Mouse (Mus musculus) fibroblast of lung, adult 2 months (primary cell): ENCODE data around the gene Flywch2.

Experiments
- DNase-seq: peaks from one replicate; pipeline ENCODE4 v3.0.0-alpha.2; 2011; ENCODE audit warnings: low read depth

Flywch2 gene

DNA sequence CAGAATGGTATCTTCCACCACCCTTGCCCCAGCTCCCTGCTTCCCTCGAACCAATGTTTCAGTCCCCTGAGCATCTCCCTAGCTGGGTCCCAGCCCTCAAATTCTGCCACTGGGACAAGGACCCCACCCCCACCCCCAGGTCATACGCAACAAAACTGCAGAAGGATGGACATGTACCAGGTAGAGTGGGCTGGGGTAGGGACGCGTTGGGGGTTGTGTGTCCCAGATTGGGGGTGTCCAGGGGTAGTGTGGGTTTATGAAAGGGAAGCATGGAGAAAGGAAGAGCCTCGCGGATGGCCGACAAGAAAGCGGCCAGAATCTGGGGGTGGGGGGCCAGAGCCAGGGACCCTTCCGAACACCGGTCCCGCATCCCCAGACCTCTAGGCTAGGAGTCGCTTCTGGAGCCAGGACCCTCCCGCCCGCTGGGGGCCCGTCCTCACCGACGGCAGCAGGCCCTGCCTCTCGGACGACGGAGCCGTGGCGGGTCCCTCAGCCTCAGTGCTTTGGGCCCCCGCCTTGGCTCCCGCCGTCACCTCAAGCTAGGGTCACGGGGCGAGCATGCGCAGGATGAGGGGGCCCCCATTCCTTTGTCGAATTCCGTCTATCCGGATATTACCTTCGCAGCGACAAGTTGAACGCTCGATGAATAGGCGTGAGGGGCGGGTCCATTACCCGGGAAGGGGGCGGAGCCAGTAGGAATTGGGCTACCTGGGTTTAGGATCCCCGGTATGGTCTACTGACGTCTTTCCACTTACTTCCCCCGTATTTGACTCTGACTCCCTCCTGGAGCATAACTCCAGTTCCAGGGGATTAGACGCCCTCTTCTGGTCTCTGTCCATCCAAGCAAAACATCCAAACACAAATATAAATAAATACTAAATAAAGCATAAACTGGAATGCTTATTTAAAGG, at the start of gene Flywch2:
Gene Flywch2, minus strand, starts transcription at position 521 of the 911 bp plus-strand sequence.
- DNase-seq = no peak

DNA sequence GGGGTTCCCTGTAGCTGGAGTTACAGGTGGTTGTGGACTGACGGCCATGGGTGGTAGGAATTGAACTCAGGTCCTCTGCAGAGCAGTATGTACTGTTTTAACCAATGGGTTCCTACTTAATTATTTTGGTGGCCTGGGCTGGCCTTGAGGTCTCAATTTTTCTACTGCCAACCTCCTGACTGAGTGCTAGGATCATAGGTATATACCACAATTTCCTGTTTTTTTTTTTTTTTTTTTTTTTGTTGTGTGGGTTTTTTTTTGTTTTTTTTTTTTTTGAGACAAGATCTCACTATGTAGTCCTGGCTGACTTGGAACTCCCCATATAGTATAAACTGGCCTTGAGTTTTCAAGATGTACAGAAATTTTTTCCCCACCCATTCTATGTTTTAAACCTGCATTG, 45.3 kb upstream of the Flywch2 start:
- DNase-seq = no peak

DNA sequence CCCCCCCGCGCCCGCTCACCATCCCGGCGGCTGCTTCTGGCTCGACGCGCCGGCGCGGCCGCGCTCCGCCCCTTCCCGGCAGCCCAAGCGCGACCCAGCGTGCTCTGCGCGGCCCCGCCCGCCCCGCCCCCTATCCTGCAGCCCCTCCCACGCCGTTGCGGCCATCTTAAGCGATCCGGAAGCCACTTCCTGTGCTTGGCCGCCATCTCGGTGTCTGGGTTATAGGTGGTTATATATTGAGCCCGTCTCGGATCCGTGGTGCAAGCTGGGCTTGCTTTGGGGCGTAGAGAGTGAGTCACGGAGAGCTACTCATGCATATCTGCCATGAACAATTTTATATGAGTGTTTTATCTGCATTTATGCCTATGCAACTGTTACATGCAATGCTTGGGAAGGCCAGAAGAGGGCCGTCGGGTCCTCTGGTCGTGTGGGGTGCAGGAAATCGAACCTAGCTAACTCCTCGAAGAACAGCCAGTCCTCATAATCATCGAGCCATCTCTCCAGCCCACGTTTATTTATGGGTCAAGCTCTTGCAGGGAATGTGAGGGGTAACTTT, 43.3 kb upstream of the Flywch2 start, which contains the start of gene Elob:
Gene Elob, minus strand, starts transcription at position 73 of the 556 bp plus-strand sequence.
- peak; percentile 73 for DNase-seq

DNA sequence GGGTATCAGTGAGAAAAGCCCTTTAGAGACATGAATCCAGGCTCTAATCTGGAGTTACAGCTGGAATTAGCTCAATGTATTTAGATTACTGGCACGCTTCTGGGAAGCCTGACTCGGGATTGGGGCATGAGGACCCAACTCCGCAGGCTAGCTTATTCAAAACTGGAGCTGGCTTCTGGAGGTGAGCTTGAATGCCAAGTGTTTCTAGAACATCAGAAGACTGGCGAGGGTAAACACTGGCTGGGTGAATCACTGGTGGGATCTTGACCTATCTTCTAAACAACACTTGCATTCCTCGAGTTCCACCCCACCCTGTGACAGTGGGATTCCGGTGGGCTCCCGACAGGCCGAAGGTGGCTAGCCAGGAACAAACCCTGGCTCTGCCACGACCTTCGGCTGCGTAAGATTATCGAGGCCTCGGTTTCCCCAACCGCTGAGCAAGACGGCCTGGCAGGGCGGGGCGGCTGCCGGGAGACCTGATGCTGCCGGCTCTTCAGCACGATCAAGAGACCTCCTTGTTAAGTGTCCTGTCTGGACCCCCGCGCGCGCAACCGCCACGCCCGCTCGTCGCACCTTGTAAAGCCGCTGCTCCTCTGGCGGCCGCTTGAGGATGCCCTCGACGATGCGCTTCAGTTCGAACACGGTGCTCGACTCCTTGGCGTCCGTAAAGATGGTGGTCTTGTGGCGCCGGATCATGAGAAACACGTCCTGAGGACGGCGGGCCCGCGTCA, 42.6 kb upstream of the Flywch2 start:
- no peak for DNase-seq

DNA sequence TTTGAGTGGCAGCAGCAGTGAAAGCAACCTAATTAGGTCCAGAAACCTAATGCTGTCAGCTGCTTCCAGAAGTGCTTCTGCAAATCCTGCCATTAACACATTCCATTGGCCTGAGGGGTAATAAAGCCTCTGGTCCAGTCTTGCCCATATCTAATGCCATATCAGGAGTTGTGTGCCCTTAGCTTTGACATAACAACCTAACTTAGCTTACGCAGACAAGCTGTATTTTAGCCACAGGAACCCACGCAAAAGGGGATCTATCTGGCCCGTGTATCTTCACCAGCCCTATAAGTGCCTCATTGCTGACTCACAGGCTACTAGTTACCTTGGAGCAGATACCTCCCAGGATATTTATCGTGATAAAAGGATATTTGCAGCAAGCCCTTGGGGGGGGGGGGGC, 39.7 kb upstream of the Flywch2 start:
- DNase-seq = no peak

DNA sequence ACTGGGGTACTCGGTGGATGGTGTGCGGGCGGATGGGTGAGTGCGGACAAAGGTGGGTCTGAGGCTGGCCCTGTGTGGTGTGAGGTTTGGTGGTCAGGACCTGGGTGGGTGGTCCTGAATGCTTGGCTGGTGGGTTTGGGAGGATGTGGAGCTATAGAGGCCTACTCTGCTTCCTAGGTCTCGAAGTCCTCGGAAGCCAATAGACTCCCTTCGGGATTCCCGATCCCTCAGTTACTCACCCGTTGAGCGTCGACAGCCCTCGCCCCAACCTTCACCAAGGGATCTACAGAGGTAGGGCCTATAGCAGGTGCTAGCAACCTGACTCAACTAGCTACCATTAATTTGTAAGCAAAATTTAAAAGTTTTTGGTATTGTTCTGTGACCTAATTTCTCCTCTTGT, 37.7 kb upstream of the Flywch2 start:
- DNase-seq = no peak

DNA sequence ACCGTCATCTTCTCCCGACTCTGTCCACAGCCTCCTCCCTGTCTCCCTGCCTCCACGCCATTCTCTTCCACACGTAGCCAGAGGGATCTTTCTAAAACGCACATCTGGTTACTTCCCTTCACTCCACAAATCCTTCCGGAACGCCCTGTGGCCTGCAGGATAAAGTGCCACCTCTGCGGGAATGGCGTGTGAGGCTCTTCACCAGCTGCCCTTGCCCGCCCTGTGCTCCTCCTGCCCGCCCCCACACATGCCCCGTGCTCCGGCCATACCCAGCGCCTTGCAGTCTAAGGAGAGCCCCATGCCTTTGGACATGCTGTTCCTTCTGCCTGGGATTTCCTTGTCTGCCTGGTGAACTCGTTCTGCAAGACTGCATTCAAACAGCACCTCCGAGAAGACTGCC, 37.1 kb upstream of the Flywch2 start:
- DNase-seq = no peak

DNA sequence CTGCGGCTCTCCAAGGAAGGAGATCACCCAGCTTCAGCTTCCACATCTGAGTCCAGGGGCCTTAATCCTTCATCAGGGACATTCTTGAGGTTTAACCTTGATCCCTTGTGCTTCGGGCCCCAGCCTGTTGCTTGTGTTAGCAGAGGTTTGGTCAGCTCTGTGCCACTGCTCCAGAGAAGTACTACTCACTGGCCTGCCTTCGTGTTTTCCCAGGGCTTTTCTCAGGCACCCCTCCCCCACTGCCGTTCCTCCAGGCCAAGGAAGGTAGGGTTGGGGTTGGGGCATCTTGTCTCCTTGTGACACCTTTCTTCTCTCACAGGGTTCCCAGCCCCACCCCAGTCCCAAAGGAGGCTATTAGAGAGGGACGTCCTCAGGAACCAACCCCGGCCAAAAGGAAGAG, 36.2 kb upstream of the Flywch2 start:
- no peak for DNase-seq

DNA sequence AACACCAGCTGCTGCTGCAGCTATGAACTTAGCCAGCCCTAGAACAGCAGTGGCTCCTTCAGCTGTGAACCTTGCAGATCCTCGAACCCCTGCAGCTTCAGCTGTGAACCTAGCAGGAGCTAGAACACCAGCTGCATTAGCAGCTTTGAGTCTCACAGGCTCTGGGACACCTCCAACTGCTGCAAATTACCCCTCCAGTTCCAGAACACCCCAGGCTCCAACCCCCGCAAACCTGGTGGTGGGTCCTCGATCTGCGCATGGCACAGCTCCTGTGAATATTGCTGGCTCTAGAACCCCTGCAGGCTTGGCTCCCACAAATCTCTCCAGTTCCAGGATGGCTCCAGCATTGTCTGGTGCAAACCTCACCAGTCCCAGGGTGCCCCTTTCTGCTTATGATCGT, 34.9 kb upstream of the Flywch2 start:
- no peak for DNase-seq

DNA sequence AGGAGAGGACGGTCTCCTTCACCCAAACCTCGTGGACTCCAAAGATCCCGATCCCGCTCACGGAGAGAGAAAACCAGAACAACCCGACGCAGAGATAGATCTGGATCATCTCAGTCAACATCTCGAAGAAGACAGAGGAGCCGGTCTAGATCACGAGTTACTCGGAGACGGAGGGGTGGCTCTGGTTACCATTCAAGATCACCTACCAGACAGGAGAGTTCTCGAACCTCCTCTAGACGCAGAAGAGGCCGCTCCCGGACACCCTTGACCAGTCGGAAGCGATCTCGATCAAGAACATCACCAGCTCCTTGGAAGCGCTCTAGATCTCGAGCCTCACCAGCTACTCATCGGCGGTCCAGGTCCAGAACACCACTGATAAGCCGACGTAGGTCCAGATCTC, 33.4 kb upstream of the Flywch2 start:
- DNase-seq = no peak

DNA sequence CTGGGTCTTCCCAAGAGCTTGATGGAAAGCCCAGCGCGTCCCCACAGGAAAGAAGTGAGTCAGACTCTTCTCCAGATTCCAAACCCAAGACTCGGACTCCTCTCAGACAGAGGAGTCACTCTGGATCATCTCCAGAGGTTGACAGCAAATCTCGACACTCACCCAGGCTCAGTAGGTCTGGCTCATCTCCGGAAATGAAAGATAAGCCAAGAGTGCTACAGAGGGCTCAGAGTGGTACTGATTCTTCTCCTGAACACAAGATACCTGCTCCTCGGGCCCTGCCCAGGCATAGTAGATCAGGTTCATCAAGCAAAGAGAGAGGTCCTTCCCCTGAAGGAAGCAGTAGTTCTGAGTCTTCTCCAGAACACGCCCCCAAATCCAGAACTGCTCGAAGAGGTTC, 32.7 kb upstream of the Flywch2 start:
- no peak for DNase-seq

DNA sequence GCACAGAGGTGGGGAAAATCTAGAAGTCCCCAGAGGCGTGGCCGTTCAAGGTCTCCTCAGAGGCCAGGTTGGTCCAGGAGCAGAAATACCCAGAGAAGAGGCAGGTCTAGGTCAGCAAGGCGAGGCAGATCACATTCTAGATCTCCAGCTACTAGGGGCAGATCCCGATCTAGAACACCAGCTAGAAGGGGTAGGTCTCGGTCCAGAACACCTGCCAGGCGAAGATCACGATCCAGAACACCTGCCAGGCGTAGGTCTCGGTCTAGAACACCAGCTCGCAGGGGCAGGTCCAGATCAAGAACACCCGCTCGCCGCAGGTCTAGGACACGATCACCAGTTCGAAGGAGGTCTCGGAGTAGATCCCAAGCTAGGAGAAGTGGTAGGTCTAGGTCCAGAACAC, 29.8 kb upstream of the Flywch2 start:
- no peak for DNase-seq

DNA sequence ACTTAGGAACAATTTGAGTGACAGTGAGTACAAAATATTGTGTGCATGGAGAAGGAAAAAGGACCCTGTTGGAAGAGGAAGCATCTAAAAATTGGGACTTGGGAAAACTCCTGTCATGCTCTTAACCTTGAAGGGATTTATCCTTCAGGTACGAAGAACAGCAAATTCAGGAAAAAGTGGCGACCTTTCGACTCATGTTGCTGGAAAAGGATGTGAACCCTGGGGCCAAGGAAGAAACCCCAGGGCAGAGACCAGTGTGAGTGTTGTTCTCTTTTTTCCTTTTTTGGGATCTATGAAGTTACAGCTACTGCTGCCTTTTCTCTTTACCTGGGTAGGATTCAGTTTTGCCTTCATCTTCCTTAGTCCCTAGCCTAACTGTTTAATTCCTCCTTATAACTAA, 22.0 kb upstream of the Flywch2 start:
- no peak for DNase-seq

DNA sequence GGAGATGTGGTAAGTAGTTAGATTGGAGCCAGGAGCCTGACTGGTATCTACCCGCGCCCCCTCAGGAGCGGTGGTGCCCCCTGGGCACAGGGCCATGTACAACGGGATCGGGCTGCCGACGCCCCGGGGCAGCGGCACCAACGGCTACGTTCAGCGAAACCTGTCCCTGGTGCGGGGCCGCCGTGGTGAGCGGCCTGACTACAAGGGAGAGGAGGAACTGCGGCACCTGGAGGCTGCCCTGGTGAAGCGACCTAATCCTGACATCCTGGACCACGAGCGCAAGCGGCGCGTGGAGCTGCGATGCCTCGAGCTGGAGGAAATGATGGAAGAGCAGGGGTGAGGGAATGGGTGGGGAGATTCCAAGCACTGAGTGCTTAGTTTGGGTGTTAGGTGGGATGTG, 21.0 kb upstream of the Flywch2 start:
- DNase-seq = no peak

DNA sequence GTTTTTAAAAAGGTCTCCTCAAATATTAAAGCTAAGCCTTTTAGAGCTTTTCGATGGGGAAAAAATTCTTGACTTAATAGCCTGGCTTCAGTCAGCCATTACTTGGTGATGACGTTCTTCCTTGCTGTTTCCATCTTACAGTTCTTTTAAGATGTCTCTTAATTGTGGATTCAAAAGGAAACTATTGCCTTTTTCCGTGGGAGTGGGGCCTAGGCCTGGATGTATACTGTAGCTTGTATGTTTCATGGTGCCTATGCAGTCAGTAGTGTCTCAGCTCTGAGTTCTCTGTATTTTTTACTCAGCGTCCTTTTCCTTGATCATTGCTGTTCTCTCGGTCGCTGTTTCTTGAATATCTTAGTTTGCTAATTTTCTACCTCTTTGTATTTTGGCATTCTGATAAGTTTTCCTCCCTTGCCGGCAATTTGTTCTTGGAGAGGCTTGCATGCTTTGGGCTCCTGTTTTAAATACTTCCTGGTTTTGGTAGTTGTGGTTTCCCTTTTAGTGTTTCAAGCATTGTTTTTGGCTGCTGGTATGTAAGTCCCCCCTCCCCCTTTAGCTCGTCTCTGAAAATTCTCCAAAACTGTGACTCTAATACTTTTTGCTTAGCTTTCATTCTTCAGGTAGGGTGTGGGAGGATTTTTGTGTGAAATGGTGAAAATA, 18.7 kb upstream of the Flywch2 start:
- DNase-seq = no peak

DNA sequence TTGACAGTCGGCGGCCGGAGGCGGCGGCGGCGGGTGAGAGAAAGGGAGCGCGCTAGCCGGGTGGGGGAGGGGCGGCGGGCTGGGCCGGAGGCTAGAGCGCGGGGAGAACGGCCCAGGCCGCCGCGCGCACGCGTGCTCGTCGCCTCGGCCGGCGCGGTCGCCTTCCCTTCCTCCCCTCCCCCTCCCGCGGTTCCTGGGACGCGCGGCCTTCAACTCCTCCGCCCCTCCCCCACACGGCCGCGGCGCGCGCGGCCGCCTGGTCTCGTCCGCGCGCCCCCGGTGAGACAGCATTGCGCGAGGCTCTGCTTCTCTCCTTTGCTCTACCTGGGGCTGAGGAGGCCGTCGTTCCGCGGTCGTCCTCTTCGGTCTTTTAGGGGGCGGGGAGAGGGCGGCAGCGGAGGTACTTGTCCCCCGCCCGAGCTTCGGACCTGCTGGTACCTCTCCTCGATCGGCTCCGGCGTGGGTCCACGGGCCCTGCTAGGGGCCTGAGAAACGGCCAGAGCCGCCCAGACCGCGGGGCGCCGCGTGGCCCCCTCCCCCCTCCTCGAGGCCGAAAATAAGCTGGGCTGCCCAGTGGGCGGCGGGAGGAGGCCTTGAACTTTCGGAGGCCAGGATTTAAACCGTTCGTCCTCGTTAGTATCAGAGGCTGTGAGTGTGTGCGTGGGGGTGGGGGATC, 17.6 kb upstream of the Flywch2 start:
- DNase-seq = no peak

DNA sequence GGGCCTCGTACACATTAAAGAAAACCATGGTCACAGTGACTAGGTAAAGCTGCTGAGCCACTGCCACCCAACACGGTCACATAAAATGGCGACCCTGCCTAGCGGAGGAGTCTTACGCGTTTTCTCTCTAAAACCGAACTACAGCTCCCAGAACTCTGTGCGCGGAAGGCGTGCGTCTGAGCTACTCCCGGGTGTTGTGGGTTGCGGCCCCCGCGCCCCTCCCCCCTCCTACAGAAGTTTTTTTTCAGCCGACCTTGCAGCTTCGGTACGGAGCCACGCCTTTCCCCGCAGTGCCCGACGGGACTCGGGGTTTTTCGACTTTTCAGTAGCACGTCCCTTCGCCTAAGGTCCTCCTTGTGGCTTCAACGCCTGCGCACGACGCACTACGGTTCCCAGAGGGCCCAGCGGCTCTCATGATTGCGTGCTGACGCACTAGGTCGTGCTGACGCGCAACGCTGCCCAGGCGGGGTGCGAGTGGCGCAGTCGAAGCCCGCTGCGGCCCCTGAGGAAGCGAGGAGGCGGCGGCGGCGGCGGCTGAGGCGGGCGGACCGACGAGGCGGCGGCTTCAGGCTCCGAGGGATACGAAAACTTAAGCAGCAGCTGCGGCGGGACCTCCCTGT, 17.0 kb upstream of the Flywch2 start:
- peak; percentile 100 for DNase-seq

DNA sequence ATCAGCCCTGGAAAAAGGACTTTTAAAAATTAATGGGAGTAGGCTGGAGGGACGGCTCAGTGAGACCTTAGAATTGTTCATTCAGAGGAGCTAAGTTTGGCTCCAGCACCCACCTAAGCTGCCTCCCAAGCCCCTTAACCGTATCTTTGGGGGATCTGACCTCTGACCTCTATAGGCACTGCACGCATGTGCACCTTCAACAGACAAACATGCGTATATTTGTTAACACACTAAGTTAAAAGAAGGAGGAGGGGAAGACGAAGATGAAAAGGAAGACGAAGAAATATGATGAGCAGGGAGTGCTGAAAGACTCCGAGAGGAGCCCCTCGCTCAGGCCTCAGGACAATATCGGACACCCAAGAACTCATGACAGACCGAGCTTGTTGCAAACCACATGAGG, 15.7 kb upstream of the Flywch2 start:
- DNase-seq = no peak

DNA sequence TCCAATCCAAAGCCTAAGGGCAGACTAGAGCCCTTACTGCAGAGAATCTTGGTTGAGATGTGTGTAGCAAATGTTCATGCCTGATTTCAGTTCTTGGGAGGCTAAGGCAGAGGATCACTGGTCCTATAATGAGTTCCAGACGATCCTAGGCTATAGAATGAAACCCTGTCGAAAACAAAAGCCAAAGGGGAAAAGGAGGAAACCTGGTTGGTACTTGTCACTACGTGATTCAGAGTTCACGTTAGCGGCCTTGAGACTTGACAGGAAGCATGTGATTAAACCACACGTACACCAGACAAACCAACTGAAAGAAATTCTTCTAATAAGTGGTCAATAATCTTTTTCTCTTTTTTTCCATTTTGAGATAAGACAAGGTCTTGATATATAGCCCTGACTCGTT, 11.4 kb upstream of the Flywch2 start:
- no peak for DNase-seq

DNA sequence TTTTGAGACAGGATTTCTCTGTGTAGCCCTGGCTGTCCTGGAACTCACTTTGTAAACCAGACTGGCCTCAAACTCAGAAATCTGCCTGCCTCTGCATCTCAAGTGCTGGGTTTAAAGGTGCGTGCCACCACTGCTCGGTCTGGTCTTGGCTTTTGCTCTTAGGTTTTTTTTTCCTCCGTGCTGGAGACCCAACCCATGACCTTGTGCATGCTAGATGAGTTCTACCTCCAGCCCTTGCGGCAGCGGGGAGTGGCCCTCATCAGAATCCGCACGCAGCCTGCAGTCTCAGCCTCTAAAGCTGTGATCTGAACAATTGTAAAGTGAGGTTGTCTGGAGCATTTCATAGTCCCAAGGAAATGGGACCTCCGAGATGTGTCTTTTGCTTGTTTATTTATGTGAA, 9.4 kb upstream of the Flywch2 start:
- DNase-seq = no peak

DNA sequence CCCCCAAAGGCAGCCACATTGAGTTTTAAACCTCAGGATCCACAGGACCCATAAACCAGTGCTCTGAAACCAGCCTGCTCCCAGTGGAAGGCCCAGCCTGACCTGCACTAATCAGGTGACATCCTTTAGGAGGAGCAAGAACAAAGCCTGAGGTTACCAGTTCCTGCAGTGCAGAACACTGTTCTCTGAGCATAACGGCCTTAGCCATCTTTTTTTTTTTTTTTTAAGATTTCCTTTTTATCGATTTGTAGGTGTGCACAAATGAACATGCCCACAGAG, 5.1 kb upstream of the Flywch2 start:
- no peak for DNase-seq
